Mouse (Mus musculus) testis, adult 2 months (tissue): Measurements from ENCODE around the gene Ncl.

Source experiments
- CTCF ChIP-seq: fragments of 200-500 bp; IDR thresholded peaks from 2 replicates; pipeline ENCODE4 v1.5.1; 2012; ENCODE audit warnings: low read depth, mild to moderate bottlenecking, inconsistent platforms, low read length, moderate library complexity; ENCODE audit not compliant: control insufficient read depth, insufficient read depth, insufficient replicate concordance
- POLR2A ChIP-seq: fragments of 200-500 bp; IDR thresholded peaks from 2 replicates; pipeline ENCODE4 v1.6.1; 2012; ENCODE audit warnings: low read depth, mild to moderate bottlenecking, inconsistent platforms, low read length, moderate library complexity; ENCODE audit not compliant: control insufficient read depth

- no peak for TF ChIP-seq CTCF
- TF ChIP-seq POLR2A = no peak
Observed at GRCm38 (mm10) chr1:86312269-86312668, 46.9 kb downstream of the Ncl start.
